Mouse (Mus musculus) myocyte (in vitro differentiated cells): ENCODE data around the gene Pde4d. TPM values are rescaled to one million over a fixed set of nuclear protein-coding genes. Genes with fewer than 3 reads are reported as not detected.

ENCODE experiments used
- H3K27me3 ChIP-seq: one replicate; pipeline ENCODE4 v1.6.1; 2011; ENCODE audit not compliant: control insufficient read depth, insufficient read depth, insufficient read length
- H3K36me3 ChIP-seq: one replicate; pipeline ENCODE4 v1.6.1; 2011; ENCODE audit not compliant: control insufficient read depth, insufficient read depth
- H3K4me2 ChIP-seq: one replicate; pipeline ENCODE4 v1.6.1; 2011; ENCODE audit warnings: low read depth, control low read depth
- H3K4me3 ChIP-seq: one replicate; pipeline ENCODE4 v1.5.1; 2011; ENCODE audit warnings: mild to moderate bottlenecking, control low read depth, moderate library complexity
- H3K79me2 ChIP-seq: one replicate; pipeline ENCODE4 v1.6.1; 2011; ENCODE audit not compliant: control insufficient read depth, insufficient read depth
- H3ac ChIP-seq: one replicate; pipeline ENCODE4 v1.6.1; 2011; ENCODE audit not compliant: control insufficient read depth, insufficient read length
- CEBPB ChIP-seq: IDR thresholded peaks from 2 replicates; pipeline ENCODE4 v1.6.1; 2011; ENCODE audit warnings: mild to moderate bottlenecking, moderate library complexity; ENCODE audit not compliant: poor library complexity, insufficient read depth, severe bottlenecking
- E2F4 ChIP-seq: IDR thresholded peaks from one replicate; pipeline ENCODE4 v1.6.1; 2011; ENCODE audit warnings: mild to moderate bottlenecking, control low read depth, moderate library complexity; ENCODE audit not compliant: insufficient read depth
- MAX ChIP-seq: IDR thresholded peaks from one replicate; pipeline ENCODE4 v1.6.1; 2011; ENCODE audit warnings: low read depth, mild to moderate bottlenecking, control low read depth
- MYOD1 ChIP-seq, 3 experiments: IDR thresholded peaks; one replicate each; pipeline ENCODE4 v1.6.1; 2011; ENCODE audit warnings: control low read depth in 2 of 3, low read depth in 2 of 3, mild to moderate bottlenecking in 2 of 3, moderate library complexity in 1 of 3; ENCODE audit not compliant: insufficient read length in 2 of 3, control insufficient read depth in 1 of 3
- MYOG ChIP-seq, 3 experiments: IDR thresholded peaks; one replicate each; pipeline ENCODE4 v1.6.1; 2011; ENCODE audit warnings: control low read depth in 2 of 3, low read depth in 2 of 3, mild to moderate bottlenecking in 2 of 3; ENCODE audit not compliant: insufficient read length in 2 of 3, control insufficient read depth in 1 of 3, insufficient read depth in 1 of 3
- POLR2A ChIP-seq: IDR thresholded peaks from one replicate; pipeline ENCODE4 v1.6.1; 2011; ENCODE audit warnings: low read depth, mild to moderate bottlenecking, control low read depth, moderate library complexity; ENCODE audit not compliant: insufficient read length
- POLR2AphosphoS2 ChIP-seq: IDR thresholded peaks from one replicate; pipeline ENCODE4 v1.6.1; 2011; ENCODE audit warnings: low read depth, control low read depth; ENCODE audit not compliant: insufficient read length
- REST ChIP-seq: IDR thresholded peaks from one replicate; pipeline ENCODE4 v1.6.1; 2011; ENCODE audit warnings: mild to moderate bottlenecking, control low read depth, moderate library complexity; ENCODE audit not compliant: insufficient read depth, insufficient read length
- SRF ChIP-seq: IDR thresholded peaks from one replicate; pipeline ENCODE4 v1.6.1; 2011; ENCODE audit warnings: low read depth; ENCODE audit not compliant: control insufficient read depth, insufficient read length
- TCF12 ChIP-seq: IDR thresholded peaks from one replicate; pipeline ENCODE4 v1.6.1; 2011; ENCODE audit warnings: mild to moderate bottlenecking, control low read depth; ENCODE audit not compliant: poor library complexity, insufficient read depth, severe bottlenecking
- TCF3 ChIP-seq: IDR thresholded peaks from one replicate; pipeline ENCODE4 v1.6.1; 2011; ENCODE audit warnings: low read depth, control low read depth; ENCODE audit not compliant: insufficient read length
- USF1 ChIP-seq: IDR thresholded peaks from one replicate; pipeline ENCODE4 v1.6.1; 2011; ENCODE audit warnings: low read depth, mild to moderate bottlenecking, control low read depth, moderate library complexity
- polyA plus RNA-seq: library from polyadenylated mRNA; unstranded; fragments of >200 nt; fragmentation: generic; extraction: Trizol; gene quantifications from one replicate; pipeline ENCODE4 v1.2.1, GENCODE M21; 2012; ENCODE audit warnings: missing spikeins

Pde4d gene
- polyA plus RNA-seq, 1 experiment, result 8.2 TPM

- Histone ChIP-seq H3K4me2 (no peak overlapping the region), H3ac (no peak overlapping the region), H3K27me3 (no peaks in the 10 kb centered on the region), H3K36me3 (no peaks in the 10 kb centered on the region), H3K4me3 (no peak overlapping the region), H3K79me2 (no peaks in the 10 kb centered on the region)
- TF ChIP-seq POLR2A (no peak), CEBPB (no peak)
Measured at GRCm38 (mm10) chr13:109985411-109985810, 1535.7 kb downstream of the Pde4d start.

- H3K4me2 ChIP-seq, result no peak overlapping the region
- no peaks in the 10 kb centered on the region for H3K27me3 ChIP-seq
- H3K79me2 ChIP-seq, result no peaks in the 10 kb centered on the region
- H3ac ChIP-seq, result no peak overlapping the region
- peak in 1 of 3 experiments; percentile 52 for TF ChIP-seq MYOG (IDR thresholded peaks at IDR 0.05; ENCODE audit: control insufficient read depth in 1 of 3, insufficient read depth in 1 of 3, insufficient read length in 2 of 3, low read depth in 2 of 3)
- TF ChIP-seq USF1, result no peak
- TF ChIP-seq CEBPB, result no peak
- no peak for TF ChIP-seq POLR2A
- no peak for TF ChIP-seq TCF12
- peak in 1 of 3 experiments; percentile 58 for TF ChIP-seq MYOD1 (IDR thresholded peaks at IDR 0.05; ENCODE audit: control insufficient read depth in 1 of 3, insufficient read length in 2 of 3, low read depth in 2 of 3)
- H3K36me3 ChIP-seq, result no peaks in the 10 kb centered on the region
- no peak overlapping the region for H3K4me3 ChIP-seq
Measured at GRCm38 (mm10) chr13:109985892-109986291, 1536.1 kb downstream of the Pde4d start.

DNA sequence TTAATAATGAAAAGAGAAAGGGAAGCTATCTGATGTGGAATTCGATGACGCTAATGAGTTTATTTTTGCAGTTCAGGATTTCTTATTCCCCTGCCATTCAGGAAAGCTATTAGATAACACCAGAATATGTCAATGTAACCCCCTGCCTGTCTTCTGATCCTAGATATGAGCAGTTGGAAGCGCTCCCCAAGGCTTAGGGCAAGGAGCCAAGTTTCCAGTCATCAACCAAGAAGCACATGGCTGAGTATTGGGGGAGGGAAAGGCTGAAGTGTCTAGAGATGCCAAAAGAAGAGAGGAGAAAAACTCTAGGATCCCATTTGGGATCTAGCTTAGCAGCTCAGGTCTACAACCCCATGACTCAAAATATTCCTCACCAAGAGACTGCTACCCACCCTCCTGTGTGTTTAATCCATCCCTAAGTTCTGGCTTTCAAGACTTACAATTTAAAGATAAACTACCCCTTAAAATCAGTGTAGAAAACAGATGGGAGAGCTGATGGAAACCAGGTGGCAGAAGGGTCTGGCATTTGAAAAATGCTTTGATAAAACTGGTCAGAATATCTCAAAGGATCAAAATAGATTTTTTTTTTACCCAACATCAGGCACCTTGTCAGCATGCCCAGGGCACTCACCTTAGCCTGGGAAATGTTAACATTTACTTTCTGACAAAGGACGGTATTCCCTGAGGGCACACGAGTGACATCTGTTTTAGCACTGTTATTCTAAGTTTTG, 1543.2 kb downstream of the Pde4d start:
- Histone ChIP-seq H3ac (no peak overlapping the region), H3K4me2 (no peak overlapping the region), H3K4me3 (no peak overlapping the region), H3K36me3 (no peaks in the 10 kb centered on the region), H3K79me2 (no peaks in the 10 kb centered on the region), H3K27me3 (no peaks in the 10 kb centered on the region)
- TF ChIP-seq TCF12, result no peak
- TF ChIP-seq MAX, result no peak
- no peak for TF ChIP-seq TCF3
- TF ChIP-seq USF1, result no peak
- no peak for TF ChIP-seq CEBPB
- TF ChIP-seq SRF, result no peak
- TF ChIP-seq POLR2A, result no peak
- TF ChIP-seq REST, result no peak
- no peak for TF ChIP-seq MYOG (IDR thresholded peaks at IDR 0.05; ENCODE audit: control insufficient read depth in 1 of 3, insufficient read depth in 1 of 3, insufficient read length in 2 of 3, low read depth in 2 of 3)
- no peak for TF ChIP-seq E2F4

- no peaks in the 10 kb centered on the region for H3K79me2 ChIP-seq
- H3K4me3 ChIP-seq, result no peak overlapping the region
- H3K4me2 ChIP-seq, result no peak overlapping the region
- TF ChIP-seq POLR2AphosphoS2 (no peak), CEBPB (no peak), REST (no peak), POLR2A (no peak), TCF3 (no peak), SRF (no peak), MAX (no peak), MYOD1 (IDR thresholded peaks at IDR 0.05; ENCODE audit: control insufficient read depth in 1 of 3, insufficient read length in 2 of 3, low read depth in 2 of 3) (no peak), TCF12 (no peak), MYOG (IDR thresholded peaks at IDR 0.05; ENCODE audit: control insufficient read depth in 1 of 3, insufficient read depth in 1 of 3, insufficient read length in 2 of 3, low read depth in 2 of 3) (no peak), USF1 (no peak), E2F4 (no peak)
- no peaks in the 10 kb centered on the region for H3K27me3 ChIP-seq
- H3K36me3 ChIP-seq, result no peaks in the 10 kb centered on the region
- no peak overlapping the region for H3ac ChIP-seq
Measured at GRCm38 (mm10) chr13:109994240-109994764, 1544.6 kb downstream of the Pde4d start.

- no peak overlapping the region for H3K4me3 ChIP-seq
- peaks cover 17% of the 10 kb centered on the region for H3K27me3 ChIP-seq
- H3K36me3 ChIP-seq, result no peaks in the 10 kb centered on the region
- H3K4me2 ChIP-seq, result no peak overlapping the region
- H3K79me2 ChIP-seq, result no peaks in the 10 kb centered on the region
- H3ac ChIP-seq, result no peak overlapping the region
- TF ChIP-seq USF1 (no peak), REST (no peak), MYOG (IDR thresholded peaks at IDR 0.05; ENCODE audit: control insufficient read depth in 1 of 3, insufficient read depth in 1 of 3, insufficient read length in 2 of 3, low read depth in 2 of 3) (no peak), CEBPB (no peak), MAX (no peak), POLR2AphosphoS2 (no peak), POLR2A (no peak), MYOD1 (IDR thresholded peaks at IDR 0.05; ENCODE audit: control insufficient read depth in 1 of 3, insufficient read length in 2 of 3, low read depth in 2 of 3) (no peak), TCF12 (no peak)
Measured at GRCm38 (mm10) chr13:110002081-110002480, 1552.3 kb downstream of the Pde4d start.

Other genes starting within 250 kb of the Pde4d start
- 0.34 TPM for gene Elovl7, start 235.5 kb upstream of the Pde4d start, polyA plus RNA-seq
- gene Depdc1b, start 133.6 kb upstream of the Pde4d start, polyA plus RNA-seq, result 3.7 TPM